Mouse (Mus musculus) liver, embryonic 15.5 days (tissue): ENCODE measurements around the gene Slain2. TPM values are rescaled to one million over a fixed set of nuclear protein-coding genes. Genes with fewer than 3 reads are reported as not detected.

Experiments
- ATAC-seq: fragments of 200-750 bp; cut with Nextera tagmentation; 2 replicates; pipeline ENCODE4 v1.8.0; 2017; ENCODE audit warnings: moderate number of reproducible peaks, mild to moderate bottlenecking, moderate library complexity; ENCODE audit not compliant: insufficient read depth
- H3K27ac ChIP-seq: fragments of 300-500 bp; sonication (generic); replicated peaks from 2 replicates; pipeline ENCODE4 v1.5.1; 2015; ENCODE audit warnings: mild to moderate bottlenecking, inconsistent platforms
- H3K27me3 ChIP-seq: fragments of 300-500 bp; sonication (generic); 2 replicates; pipeline ENCODE4 v1.6.1; 2015; ENCODE audit warnings: mild to moderate bottlenecking, inconsistent platforms
- H3K36me3 ChIP-seq: fragments of 300-500 bp; sonication (generic); replicated peaks from 2 replicates; pipeline ENCODE4 v1.6.1; 2015; ENCODE audit warnings: moderate library complexity, mild to moderate bottlenecking, inconsistent platforms
- H3K4me1 ChIP-seq: fragments of 300-500 bp; sonication (generic); replicated peaks from 2 replicates; pipeline ENCODE4 v1.6.1; 2015; ENCODE audit warnings: inconsistent platforms
- H3K4me2 ChIP-seq: fragments of 300-500 bp; sonication (generic); 2 replicates; pipeline ENCODE4 v1.6.1; 2015; ENCODE audit warnings: moderate library complexity, mild to moderate bottlenecking, inconsistent platforms
- H3K4me3 ChIP-seq: fragments of 300-500 bp; sonication (generic); replicated peaks from 2 replicates; pipeline ENCODE4 v1.5.1; 2015; ENCODE audit warnings: mild to moderate bottlenecking, inconsistent platforms
- H3K9ac ChIP-seq: fragments of 300-500 bp; sonication (generic); 2 replicates; pipeline ENCODE4 v1.6.1; 2015; ENCODE audit warnings: moderate library complexity, mild to moderate bottlenecking, inconsistent platforms
- H3K9me3 ChIP-seq: fragments of 300-500 bp; sonication (generic); replicated peaks from 2 replicates; pipeline ENCODE4 v1.6.1; 2016; ENCODE audit warnings: inconsistent platforms
- whole genome bisulfite sequencing: fragments of 180-500 bp; shearing (Covaris S2); methylation state at CpG from one replicate; pipeline ENCODE4 v1.1.7; 2015; ENCODE audit warnings: mixed read lengths; ENCODE audit not compliant: insufficient replicate concordance; 5-methylcytosine and 5-hydroxymethylcytosine counted together
- polyA plus RNA-seq: library from polyadenylated mRNA; unstranded; fragments of >200 nt; fragmentation: Nextera tagmentation; extraction: Ambion mirVana; gene quantifications from 2 replicates; pipeline ENCODE4 v1.2.1, GENCODE M21; 2015

Slain2 gene
- polyA plus RNA-seq, result 4.1 TPM in 2 replicates

- peaks cover 63% of the 10 kb centered on the region for H3K4me1 ChIP-seq
- H3K27me3 ChIP-seq, result peaks cover 24% of the 10 kb centered on the region
- peak within 1 kb of the TSS; percentile 84 for H3K27ac ChIP-seq
- H3K9me3 ChIP-seq, result no peaks in the 10 kb centered on the region
- ATAC-seq, result peak; percentile 92
- no peaks in the 10 kb centered on the region for H3K36me3 ChIP-seq
- peak within 1 kb of the TSS; percentile 94 for H3K4me2 ChIP-seq
- WGBS, result under 1% methylated on average over 83 of the region's 83 CpGs
- H3K9ac ChIP-seq, result peak within 1 kb of the TSS; percentile 94
- H3K4me3 ChIP-seq, result peak within 1 kb of the TSS; percentile 88
Measured at GRCm38 (mm10) chr5:72913648-72914557, at the start of gene Slain2. Gene Slain2 (plus strand): TSS chr5:72914304.

DNA sequence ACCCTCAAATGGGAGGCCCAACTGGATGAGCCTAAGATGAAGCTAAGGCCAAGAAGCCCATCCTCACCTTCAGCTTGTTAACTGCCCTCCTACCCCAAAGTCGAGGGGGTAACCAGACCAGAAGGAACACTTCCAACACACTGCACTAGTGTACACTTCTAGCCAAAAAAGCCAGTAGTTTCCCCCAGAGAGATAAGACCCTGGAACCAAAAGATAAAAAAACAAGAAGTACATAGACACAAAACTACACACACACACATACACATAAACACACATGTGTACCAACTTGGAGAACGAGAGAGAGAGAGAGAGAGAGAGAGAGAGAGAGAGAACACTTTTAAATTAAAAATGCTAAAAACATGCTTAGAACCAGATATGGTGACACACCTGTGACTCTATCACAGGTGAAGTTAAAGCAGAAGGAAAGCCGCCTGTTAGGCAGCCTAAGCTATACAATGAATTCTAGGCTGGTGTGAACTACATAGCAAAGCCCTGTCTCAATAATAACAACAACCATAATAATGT lies 49.4 kb upstream of the Slain2 start:
- H3K9ac ChIP-seq, result no peak overlapping the region
- no peaks in the 10 kb centered on the region for H3K9me3 ChIP-seq
- peaks cover 54% of the 10 kb centered on the region for H3K27me3 ChIP-seq
- H3K4me1 ChIP-seq, result peaks cover 35% of the 10 kb centered on the region
- no peak overlapping the region for H3K4me3 ChIP-seq
- 25% methylated on average over 3 of the region's 3 CpGs for WGBS
- H3K27ac ChIP-seq, result no peak overlapping the region
- ATAC-seq, result no peak
- H3K4me2 ChIP-seq, result no peak overlapping the region
- no peaks in the 10 kb centered on the region for H3K36me3 ChIP-seq

- no peaks in the 10 kb centered on the region for H3K36me3 ChIP-seq
- H3K4me1 ChIP-seq, result peaks cover 35% of the 10 kb centered on the region
- ATAC-seq, result no peak
- no peak overlapping the region for H3K9ac ChIP-seq
- no peaks in the 10 kb centered on the region for H3K9me3 ChIP-seq
- WGBS, result 37% methylated on average over 6 of the region's 6 CpGs
- no peak overlapping the region for H3K4me3 ChIP-seq
- no peak overlapping the region for H3K27ac ChIP-seq
- peaks cover 58% of the 10 kb centered on the region for H3K27me3 ChIP-seq
- H3K4me2 ChIP-seq, result peak overlapping the region; percentile 79
Measured at GRCm38 (mm10) chr5:72866260-72866905, 47.7 kb upstream of the Slain2 start.

- 15% methylated on average over 16 of the region's 16 CpGs for WGBS
- Histone ChIP-seq H3K4me1 (peaks cover 35% of the 10 kb centered on the region), H3K36me3 (no peaks in the 10 kb centered on the region), H3K4me2 (peak overlapping the region; percentile 79), H3K9ac (no peak overlapping the region), H3K27ac (no peak overlapping the region), H3K27me3 (peaks cover 58% of the 10 kb centered on the region), H3K4me3 (peak overlapping the region; percentile 61), H3K9me3 (no peaks in the 10 kb centered on the region)
- no peak for ATAC-seq
Measured at GRCm38 (mm10) chr5:72867036-72867672, 47.0 kb upstream of the Slain2 start.

DNA sequence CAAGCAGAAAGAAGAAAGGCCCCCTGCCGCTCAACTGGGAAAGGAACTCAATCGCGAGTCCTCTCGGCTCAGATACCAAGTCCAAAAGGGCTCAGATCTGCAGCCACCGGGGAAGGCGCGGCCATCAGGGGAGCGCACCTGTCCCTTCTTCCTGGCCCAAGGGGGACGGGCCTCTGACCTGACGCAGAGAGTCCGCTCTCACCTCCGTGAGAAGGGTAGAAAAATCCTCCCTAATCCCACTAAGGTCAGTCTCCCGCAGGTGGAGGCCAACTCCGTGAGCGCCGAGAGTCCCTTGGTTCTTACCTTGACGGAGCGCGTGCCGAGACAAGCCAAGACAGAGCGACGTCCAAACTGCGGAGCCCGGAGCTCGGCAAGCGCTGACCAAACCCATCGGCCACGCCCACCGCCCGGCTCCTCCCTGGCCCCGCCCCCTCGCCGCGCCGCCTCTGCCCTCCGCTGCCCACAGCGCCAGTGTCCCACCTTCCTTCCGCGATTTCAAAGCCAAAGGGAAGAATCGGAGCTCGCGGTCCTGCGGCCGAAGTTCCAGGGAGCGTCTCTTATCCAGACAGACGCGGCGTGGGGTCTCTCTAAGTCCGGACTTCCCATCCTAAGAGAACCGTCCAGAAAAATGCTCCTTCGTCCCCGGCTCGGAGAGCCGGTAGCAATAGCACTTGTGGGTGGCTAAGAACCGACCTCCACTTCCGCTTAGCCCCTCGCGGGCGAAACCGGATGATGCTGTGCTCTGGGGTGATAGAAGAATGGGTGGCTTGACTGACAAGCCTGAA lies 45.8 kb upstream of the Slain2 start, which contains the start of gene Tec:
Gene Tec, minus strand, starts transcription at position 393 of the 785 bp plus-strand sequence.
- peaks cover 35% of the 10 kb centered on the region for H3K4me1 ChIP-seq
- under 1% methylated on average over 57 of the region's 60 CpGs for WGBS
- H3K4me2 ChIP-seq, result peak within 1 kb of the TSS; percentile 79
- peak; percentile 88 for ATAC-seq
- H3K27me3 ChIP-seq, result peaks cover 58% of the 10 kb centered on the region
- H3K9me3 ChIP-seq, result no peaks in the 10 kb centered on the region
- peak within 1 kb of the TSS; percentile 40 for H3K9ac ChIP-seq
- no peaks in the 10 kb centered on the region for H3K36me3 ChIP-seq
- H3K27ac ChIP-seq, result 0 out of 2 replicates have a peak within 1 kb of the TSS, but pooled peaks have one; percentile 30
- H3K4me3 ChIP-seq, result peak within 1 kb of the TSS; percentile 61

DNA sequence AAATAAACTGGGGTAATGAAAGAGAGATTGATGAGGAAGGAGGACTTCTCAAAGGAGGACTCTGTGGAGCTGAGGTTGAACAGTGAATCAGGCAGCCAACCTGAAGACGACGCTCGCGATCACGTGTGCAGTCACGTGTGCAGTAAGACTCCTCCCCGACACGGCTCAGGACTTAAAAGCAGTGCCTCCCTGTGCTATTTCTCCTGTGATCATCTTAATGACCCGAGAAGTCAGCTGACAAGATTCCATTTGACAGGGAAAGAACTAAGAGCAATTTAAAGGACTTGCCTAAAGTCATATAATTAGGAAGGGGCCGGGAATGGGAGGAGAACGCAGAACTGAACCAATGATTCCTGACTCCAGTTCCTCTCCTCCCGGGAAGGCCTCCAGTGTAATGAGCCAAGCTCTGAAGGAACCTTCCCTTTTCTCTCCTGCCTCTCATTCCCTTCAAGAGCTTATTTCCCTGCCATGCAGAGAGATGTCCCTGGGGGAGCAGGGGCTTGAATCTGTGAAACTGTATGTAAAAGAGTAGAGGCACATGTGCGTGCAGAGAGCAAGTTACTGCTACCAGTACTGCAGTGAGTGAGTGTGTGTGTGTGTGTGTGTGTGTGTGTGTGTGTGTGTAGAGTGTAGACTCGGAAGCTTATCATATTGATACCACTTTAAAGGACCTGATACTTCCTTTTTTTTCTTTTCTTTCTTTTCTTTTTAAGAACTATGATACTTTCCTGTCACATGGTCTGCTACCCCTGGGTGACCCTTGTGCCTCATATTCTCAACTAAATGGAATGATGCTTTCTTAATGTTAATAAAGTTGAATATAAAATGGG lies 44.1 kb upstream of the Slain2 start:
- H3K9me3 ChIP-seq, result no peaks in the 10 kb centered on the region
- H3K27me3 ChIP-seq, result peaks cover 50% of the 10 kb centered on the region
- 66% methylated on average over 14 of the region's 14 CpGs for WGBS
- no peak overlapping the region for H3K9ac ChIP-seq
- no peaks in the 10 kb centered on the region for H3K36me3 ChIP-seq
- H3K27ac ChIP-seq, result no peak overlapping the region
- H3K4me3 ChIP-seq, result no peak overlapping the region
- no peak for ATAC-seq
- H3K4me2 ChIP-seq, result no peak overlapping the region
- peaks cover 32% of the 10 kb centered on the region for H3K4me1 ChIP-seq

GRCm38 (mm10) chr5:72871114-72871513 lies 43.0 kb upstream of the Slain2 start:
- WGBS, result 74% methylated on average over 4 of the region's 4 CpGs
- no peak for ATAC-seq
- Histone ChIP-seq H3K36me3 (no peaks in the 10 kb centered on the region), H3K4me3 (no peak overlapping the region), H3K4me1 (peaks cover 30% of the 10 kb centered on the region), H3K27ac (no peak overlapping the region), H3K9ac (no peak overlapping the region), H3K4me2 (no peak overlapping the region), H3K27me3 (peaks cover 48% of the 10 kb centered on the region), H3K9me3 (no peaks in the 10 kb centered on the region)

DNA sequence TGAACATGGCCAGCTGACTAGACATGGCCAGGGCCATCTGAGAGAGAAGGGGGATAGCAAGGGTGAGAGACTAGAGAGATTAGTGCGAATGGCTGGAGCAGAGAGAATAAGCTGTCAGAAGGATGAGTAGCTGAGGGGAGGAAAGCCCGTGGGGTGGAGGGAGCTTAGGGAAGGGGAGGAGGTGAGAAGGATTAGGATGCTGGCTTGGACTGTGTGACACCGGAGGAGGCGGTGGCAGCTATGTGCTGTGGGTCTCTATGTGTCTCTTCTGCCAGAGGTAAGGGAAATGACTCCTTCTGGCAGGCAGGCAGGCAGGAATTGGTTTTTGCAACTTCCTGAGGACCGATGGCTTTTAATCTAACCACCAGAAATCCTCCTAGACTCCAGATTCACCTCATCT lies 34.4 kb upstream of the Slain2 start:
- no peaks in the 10 kb centered on the region for H3K4me1 ChIP-seq
- H3K4me3 ChIP-seq, result no peak overlapping the region
- no peaks in the 10 kb centered on the region for H3K36me3 ChIP-seq
- peaks cover 20% of the 10 kb centered on the region; the same call in 1 of the 2 replicates for H3K27me3 ChIP-seq
- 20% methylated on average over 5 of the region's 5 CpGs for WGBS
- no peak overlapping the region for H3K9ac ChIP-seq
- no peak for ATAC-seq
- no peaks in the 10 kb centered on the region for H3K9me3 ChIP-seq
- no peak overlapping the region for H3K27ac ChIP-seq
- H3K4me2 ChIP-seq, result no peak overlapping the region

GRCm38 (mm10) chr5:72881748-72882411 lies 32.2 kb upstream of the Slain2 start:
- no peak overlapping the region for H3K9ac ChIP-seq
- 71% methylated on average over 12 of the region's 12 CpGs for WGBS
- no peaks in the 10 kb centered on the region for H3K9me3 ChIP-seq
- no peaks in the 10 kb centered on the region for H3K36me3 ChIP-seq
- no peak overlapping the region for H3K27ac ChIP-seq
- H3K27me3 ChIP-seq, result peaks cover 8% of the 10 kb centered on the region; the same call in 1 of the 2 replicates
- no peak overlapping the region for H3K4me2 ChIP-seq
- no peaks in the 10 kb centered on the region for H3K4me1 ChIP-seq
- ATAC-seq, result no peak
- no peak overlapping the region for H3K4me3 ChIP-seq
